In the genomic region with DNA sequence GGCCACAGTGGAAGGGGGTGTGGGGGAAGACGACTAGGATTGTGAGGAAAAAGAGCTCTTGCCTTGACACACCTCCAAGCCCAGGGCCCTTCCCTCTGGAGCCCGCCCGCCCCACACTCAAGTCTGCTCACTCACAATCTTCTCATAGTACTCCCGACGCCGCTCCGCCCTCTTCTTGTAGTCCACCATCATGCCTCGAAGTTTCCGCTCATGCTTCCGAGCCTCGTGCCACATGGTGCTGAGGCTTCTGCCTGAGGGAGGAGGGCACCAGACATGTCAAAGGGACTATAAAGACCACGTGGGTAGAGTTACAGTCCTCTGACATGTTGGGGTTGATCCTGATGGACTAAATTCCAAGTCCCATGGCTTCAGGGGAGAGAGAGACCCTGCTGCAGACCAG, we compare ENCODE assay signal across 1 mouse cellular context.
TF ChIP-seq lines count a peak whose summit lies in the region.

No protein-coding gene starts in this region.

TF ChIP-seq in myocyte, 11 proteins besides CTCF, POLR2A, EP300 and RAD21:
- TF ChIP-seq E2F4 (IDR thresholded peaks at IDR 0.05; ENCODE audit: insufficient read depth) (no peak), CEBPB (IDR thresholded peaks at IDR 0.05; ENCODE audit: insufficient read depth, poor library complexity, severe bottlenecking) (no peak), USF1 (IDR thresholded peaks at IDR 0.05; ENCODE audit: low read depth) (no peak), MYOG (IDR thresholded peaks at IDR 0.05; ENCODE audit: control insufficient read depth in 1 of 3, insufficient read depth in 1 of 3, insufficient read length in 2 of 3, low read depth in 2 of 3) (no peak), TCF12 (IDR thresholded peaks at IDR 0.05; ENCODE audit: insufficient read depth, poor library complexity, severe bottlenecking) (no peak), SRF (IDR thresholded peaks at IDR 0.05; ENCODE audit: control insufficient read depth, insufficient read length, low read depth) (no peak)
TF ChIP-seq in myocyte: peak in this region for 0.
